Mouse (Mus musculus) kidney, adult 18-20 months (tissue): ENCODE results near the gene Spp2.
A peak's percentile ranks its signal among the peaks of the same experiment; 100 is the strongest.

ENCODE experiments used
- DNase-seq: peaks from one replicate; pipeline ENCODE4 v3.0.0; 2021

Gene Spp2

DNA sequence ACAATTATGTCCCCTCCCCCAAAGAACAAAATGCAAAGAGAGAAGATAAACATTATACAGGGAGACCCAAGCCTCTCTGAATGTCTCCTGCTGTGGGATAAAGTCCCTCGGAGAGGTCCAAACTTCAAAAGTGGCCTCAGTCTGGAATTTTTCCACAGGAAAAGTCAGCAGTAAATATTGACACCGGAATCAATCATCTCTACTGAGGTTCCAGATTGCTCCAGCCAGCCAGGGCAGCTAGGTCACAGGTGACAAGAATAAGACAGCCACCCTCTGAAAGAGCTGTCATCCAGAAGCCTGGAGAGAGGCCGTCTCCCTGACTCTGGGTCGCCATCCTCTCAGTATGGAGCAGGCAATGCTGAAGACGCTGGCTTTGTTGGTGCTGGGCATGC, at the start of gene Spp2:
TSS of gene Spp2 (plus strand) at position 155 of the 392 bp plus-strand sequence.
- DNase-seq, result peak; percentile 45

DNA sequence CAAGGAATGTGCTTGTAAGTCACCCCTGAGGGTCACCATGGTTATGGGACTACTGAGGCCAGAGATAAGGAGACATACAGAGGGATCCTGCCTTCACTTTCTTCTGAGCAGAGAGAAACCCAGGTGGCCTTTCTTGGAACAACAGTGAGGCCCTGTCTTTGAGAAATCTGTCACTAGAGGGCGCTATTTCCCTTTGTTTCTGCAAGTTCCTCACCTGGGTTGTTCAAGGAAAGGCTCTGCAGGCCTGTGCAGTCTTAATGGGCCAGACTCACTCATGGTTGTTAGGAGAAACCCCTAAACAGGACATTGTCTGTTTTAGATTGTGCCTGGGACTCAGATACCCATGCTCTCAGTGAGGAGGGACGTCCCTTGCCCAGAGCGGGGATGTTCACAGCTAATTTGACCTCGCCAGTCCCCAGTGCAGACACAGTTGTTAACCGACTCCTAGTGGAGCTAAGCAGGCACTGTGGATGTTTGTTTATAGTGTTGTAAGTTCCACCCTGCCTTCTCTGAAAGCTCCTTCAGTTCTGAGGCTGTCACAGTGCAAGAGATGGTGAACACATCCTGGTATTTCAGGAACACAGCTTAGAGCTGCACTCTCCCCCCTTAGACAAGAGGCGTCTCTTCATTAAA, 49.2 kb upstream of the Spp2 start:
- DNase-seq, result peak; percentile 47

DNA sequence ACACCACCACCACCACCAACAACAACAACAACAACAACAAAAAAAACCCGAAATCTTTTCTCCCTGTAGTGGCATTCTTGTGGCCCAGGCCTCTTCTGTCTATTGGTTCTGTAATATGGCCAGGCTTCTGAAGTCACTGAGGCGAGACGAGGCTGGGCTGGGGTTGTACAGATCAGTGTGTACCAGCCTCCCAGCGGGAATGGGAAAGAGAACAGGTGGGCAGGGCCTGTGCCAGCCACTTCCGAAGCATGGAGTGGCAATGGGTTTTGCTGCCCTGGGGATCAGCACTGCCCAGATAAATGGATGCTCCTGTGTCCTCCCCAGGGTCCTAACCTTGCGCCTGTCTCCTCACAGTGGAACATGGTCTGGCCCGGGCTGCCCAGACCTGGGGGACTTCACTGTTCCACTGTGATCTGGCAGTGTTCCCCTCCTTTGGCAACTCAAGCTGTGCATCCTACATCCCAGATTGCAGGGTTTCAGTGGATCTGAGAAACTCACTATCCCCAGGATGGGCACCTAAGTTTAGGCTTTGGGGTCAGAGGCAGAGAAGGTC, 48.6 kb upstream of the Spp2 start:
- DNase-seq, result peak; percentile 24

DNA sequence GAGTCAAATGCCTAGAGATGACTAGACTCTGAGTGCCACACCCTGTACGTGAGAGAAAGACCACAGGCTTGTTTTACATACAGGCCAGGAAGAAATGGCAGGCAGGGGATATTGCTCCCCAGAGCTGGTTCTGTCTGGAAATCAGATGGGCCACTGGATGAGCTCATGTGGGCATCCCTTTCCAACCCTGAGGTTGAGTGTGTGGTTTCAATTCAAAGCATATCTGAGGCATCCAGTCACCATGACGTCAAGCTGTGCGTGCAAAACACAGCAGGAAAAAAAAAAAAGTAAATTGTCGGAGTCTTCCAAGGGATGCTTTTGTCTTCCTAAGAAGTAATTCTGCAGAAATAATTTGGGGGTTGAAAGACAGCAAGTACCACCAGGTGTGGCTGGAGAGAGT, 45.7 kb upstream of the Spp2 start:
- no peak for DNase-seq

DNA sequence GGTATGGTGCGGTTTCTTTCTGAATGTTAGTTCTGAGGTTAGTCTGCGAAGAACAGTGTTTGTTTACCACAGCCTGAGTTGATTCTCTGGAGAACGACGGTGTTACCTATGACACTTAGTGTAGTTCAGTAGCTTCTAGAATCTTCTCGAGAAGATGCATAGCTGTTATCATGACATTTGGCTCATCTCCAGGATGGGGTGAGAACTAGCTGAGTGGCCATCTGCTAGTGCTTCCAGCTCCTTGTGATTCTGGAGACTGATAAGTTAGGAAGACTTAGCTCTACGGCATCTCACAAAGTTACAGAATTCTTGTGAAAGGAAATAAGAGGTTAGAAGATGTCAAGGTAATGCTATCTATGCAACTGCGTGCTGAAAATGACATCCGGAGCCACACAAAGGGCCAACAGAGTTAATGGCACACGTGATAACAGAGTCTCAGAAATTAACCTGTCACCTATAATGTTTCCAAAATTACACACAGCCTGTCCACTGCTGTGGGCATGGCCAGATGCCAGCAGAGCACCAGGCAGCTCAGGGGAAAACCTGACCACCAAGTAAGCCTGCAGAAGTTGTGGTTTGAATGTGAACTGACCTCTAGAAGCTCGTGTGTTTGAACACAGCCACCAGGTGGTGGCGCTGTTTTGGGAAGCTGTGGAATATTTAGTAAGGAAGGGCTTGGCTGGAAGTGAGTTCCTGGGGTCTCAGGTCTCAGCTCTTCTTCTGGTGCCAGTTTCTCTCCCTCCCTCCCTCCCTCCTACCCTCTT, 39.7 kb upstream of the Spp2 start:
- no peak for DNase-seq

DNA sequence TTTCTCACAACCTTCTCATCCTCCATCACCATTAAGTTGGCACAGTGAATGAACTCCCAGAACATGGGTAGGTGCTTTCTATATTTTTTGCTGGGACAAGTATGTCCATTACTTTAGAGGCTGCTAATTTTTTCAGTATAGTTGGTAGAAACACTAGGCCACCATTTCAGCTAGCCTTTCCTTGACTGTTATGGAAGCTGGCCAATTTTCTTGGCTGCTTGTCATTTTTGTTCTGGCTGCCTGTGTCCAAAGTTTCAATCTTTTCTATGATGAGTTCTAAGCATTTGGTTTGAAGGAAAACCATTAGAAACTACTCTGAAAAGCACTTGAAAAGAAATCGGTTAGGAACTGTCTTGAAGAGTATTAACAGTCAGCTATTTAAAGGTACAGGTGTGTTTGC, 28.3 kb upstream of the Spp2 start:
- no peak for DNase-seq

DNA sequence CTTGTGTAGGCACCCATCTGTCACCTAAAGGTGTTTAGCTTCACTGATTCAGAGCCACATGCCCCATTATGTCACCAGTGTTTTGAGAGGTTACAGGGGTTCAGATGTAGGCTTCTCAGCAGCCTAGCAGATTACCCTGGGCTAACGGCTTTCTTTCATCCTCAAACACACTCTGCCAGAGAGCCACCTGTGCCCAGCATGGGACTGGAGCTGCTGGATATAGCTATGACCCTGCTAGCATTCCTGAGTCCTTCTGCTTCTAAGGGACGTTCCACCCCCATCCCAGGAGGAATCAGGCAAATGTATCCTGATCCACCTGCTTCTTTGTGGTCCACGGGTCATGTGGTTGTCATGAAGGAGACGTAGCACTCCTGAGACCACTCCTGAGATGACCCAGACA, 15.1 kb upstream of the Spp2 start:
- no peak for DNase-seq

DNA sequence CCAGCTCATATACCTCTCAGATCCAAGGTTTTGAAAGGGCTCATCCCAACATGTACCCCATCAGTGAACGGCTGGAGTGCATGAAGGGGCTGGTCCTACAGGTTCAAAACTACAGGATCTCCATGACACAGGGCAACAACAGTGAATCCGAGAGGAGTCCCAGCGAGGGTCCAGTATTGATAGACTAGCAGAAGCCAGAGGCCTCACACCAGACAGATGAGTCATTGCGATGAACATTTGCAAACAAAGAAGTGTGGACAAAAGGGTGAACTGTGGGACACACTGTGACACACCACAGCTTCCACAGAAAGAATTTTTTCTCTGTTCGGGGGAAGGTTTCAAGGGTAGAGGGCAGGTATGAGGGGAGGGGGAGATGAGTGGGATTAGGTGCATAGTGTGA, 13.4 kb upstream of the Spp2 start:
- no peak for DNase-seq

DNA sequence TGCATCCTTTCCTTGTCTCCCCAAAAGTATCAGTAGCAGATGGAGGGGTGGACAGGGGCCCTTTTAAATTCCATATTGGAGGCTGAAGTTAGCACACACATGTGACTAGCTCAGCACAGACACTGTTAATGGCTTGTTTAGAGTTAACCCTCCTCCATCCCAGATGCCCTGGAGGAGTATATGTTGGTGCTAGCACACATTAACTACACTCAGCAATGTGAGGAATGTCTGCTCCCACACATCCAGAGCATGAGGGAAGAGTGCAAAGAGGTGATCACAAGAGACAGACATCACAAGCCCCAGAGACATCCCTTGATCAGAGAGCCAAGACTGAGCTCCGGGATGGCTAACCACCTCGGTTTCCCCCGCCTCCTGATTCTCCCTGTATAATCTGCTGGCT, 3.4 kb upstream of the Spp2 start:
- no peak for DNase-seq

DNA sequence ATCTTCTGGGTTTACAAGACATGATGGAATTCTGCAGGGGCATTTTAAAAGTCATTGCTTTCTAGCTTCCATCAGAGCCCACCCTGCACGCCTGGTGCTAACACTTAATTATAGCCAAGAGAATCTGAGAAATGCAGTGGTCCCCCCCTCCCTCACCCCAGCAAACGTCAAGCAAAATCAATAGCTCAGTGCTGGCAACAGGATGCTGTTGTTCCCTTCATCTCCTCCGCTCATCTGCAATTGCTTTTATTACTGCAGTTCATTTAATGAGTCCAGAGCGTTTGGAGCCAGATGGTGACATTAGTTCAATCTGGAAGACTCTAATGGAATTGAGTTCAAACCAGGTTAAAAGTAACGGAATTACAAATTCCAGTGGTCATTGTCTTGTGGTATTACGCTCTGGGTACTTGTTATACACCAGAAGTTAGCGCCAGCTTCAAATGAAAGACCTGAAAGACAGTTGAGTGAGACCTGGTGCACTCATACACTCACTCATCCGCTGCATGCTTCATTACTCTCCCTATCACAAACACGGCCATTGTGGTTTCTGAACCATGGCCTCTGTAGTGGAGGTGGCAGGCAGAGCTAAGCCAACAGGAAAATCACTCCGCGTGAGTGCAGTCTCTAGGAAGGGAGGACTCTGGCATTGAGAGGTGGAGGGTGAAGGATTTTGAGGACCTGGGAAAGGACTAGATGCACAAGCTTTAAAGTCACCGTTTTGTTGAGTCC, 519 bp upstream of the Spp2 start:
- DNase-seq, result peak; percentile 56

DNA sequence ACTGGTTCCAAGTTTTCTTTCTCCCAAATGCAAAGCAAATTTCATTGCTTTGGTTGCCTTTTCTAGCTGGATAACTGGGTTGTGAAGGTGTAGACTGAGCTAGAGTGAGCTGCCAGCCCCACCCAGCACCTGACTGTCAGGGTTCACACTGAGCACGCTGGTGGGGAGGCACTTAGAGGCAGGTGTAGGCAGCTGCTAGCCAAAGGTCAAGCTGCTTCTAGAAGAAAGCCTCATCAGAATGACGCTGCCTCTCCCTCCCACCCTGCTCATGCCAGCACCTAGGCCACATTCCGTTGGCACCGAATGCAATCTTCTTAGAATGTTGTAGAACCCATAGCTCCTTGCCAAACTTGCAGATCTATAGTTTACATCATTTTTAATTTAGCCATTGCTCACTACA, 1.6 kb downstream of the Spp2 start:
- peak; percentile 41 for DNase-seq

DNA sequence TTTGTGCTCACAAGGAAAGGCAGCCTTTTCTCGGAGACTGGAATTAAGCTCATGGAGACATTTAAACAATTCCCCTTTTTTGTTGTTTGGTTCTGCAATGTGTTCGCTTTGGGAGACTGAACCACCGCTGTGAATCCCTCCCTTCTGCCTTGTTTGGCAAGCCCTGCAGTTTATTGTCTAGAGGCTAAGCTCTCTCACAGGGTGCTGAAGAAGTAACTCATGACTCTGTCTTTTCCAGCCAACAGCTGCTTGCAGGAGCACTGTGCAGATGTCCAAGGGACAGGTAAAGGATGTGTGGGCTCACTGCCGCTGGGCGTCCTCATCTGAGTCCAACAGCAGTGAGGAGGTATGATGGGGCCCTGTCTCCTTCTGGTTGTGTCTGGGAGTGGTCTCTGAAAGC, 5.3 kb downstream of the Spp2 start:
- no peak for DNase-seq

DNA sequence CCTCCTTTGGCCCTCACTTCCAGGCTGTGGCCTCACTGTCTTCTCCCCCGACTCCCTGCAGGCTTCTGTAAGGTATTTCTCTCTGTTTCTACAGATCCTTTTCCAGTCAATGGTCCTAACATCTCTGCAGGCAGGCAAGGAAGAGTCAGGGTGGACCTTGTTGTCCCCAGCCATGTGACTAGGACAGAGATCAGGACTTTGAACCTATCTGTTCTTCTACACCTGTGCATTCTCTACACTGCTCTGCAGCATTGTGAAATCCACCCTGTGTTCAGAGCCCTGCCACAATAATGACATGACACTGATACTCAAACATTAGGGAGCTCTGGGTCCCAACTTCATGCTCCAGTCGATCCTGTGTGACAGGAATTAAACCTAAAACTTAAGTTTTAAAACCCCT, 12.2 kb downstream of the Spp2 start:
- DNase-seq, result no peak

DNA sequence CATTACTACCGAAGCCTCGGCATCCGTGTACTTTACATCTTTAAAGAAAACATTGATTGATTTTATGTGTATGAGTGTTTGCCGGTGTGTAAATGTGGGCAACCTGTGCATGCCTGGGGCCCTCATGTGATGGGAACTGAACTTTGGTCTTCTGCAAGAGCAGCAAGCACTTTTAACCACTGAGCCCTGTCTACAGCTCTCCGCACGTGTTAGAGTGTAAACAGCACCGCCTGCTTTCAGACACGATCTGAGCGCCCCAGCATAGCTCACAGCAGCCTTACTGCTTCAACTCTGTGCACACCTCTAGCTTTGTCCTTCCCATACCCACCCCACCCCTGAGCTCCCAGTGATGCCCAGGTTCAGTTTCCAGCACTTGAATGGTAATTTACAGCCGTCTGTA, 15.3 kb downstream of the Spp2 start:
- DNase-seq, result no peak

DNA sequence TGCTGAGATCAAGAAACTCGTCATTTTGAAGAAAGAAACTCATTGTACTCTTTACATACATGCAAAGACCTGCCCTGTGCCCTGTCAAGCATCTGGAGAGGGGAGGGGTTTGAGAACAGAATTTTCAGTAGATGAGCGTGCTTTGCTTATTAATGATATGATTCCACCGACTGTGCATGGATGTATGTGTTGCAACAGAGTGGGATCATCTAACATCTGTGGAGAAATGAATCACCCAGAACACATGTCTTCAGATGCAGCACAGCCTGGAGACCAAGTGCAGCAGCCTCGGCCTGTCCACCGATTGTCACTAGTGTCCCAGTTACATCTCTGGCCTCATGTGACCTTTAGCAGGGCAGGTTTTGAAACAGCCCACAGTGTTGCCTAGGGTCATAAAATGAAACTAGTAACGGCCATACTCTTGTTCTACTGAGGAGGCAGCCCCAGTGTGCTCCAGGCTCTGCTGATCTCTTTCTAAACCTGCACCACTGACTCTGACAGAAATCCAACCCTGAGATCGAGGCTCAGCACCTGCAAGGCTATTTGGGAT, 16.2 kb downstream of the Spp2 start:
- DNase-seq, result no peak

DNA sequence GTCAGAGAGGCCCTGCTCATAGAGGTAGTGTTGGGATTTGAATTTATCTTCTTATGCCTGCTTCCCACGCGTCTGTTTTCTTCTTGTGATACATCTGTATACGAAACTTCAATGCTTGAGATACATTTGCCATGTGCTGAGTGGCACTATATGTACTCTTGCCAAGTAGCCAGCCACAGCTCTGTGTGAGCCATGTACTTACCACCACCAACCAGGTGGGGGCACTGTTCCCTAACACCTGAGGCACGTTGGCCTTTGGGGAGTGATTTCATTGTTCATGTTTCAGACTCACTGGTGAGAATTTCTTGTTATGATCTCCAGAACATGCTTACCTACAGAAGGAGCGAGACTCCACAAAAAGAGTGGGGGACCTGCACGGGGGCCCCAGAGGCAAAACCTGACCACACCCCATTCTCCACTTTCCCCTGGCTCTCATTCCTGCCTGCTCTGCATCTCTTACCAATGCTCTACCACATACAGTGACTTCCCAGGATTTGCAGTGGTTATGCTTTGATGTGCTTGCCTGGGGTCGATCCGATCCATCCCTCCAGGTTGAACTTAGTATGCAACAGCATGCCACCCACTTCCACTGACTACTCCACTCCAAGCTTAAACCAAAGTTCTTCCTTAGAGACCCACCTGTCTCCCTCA, 18.0 kb downstream of the Spp2 start:
- DNase-seq, result peak; percentile 76

DNA sequence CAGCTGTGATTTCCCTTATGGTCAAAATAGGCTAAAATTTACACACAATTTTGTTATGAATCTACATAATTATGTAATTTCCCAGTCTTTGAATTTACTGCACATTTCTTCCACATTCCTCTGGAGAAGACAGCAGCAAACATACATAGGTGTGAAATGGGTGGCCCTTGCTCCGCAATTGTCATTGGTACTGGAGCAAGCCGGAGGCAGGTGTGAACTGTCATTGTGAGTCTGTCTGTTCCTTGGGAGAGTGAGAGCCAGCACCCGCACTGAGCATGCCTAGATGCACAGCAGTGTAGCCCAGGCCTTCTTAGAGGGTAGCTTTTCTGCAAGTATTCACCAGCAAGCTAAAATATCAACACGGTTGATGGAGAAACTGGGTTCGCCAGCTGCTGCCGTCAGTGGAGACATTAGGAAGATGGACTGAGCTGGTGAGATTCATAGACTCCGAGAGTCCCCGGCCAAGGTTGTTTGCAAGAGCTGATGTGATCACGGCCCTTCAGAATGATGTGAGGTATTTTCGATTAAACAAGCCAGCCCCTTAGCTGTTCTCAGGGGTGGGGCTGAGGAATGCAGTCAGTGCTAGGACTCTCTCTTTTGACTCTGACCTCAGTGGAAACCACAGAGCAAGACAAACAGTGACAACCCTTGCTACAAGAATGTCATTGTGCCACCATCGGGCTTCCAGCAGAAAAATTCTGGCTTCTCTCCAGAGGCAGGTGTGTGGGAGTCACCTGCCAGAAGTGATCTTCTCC, 21.4 kb downstream of the Spp2 start:
- DNase-seq, result no peak

DNA sequence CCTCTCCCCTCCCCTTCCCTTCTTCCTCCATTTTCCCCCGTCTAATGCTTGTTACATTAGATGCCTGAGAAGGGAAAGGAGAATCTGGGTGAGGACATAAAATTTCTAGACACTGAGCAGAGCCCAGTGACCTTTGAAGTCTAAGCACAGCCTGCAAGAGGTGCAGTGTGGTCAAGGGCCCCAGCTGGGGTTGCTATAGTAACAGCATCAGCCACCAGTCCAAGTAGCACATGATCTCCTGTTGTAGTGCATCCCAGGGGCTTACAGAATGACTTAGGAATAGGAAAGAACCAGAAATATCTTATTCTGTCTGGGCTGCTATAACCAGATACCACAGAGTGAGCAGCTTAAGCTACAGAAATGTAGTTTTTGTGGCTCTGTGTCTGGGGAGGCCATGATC, 22.7 kb downstream of the Spp2 start:
- no peak for DNase-seq

DNA sequence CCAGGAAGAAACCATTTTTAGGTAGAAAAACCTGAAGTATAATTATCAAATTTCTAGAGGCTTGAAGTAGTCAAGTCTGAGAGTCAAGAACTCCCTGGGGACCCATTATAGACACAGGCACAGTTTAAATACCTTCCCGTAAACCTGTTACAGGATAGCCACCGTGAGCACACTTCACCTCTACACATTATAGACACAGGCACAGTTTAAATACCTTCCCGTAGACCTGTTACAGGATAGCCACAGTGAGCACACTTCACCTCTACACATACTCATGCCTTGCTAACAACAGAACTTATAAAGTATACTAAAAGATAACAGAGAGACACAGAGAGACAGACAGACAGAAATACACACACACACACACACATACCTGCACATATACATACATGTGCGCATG, 24.5 kb downstream of the Spp2 start:
- no peak for DNase-seq

DNA sequence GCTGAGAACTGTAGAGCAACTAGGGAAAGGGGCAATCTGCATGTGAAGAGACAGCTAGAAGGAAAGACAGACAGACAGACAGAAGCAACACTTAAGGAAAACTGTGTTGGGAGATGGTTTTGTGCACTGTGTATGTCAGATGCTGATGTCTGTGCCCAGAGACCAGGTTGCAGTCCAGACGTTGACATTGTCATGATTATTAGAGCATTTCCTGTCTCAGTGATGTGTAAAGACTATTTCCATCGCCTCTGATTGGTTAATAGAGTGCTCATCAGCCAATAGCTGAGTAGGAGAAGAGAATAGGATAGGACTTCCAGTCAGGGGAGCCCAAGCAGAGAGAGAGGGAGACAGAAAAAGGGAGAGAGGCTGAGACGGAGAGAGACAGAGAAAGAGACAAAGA, 25.8 kb downstream of the Spp2 start:
- no peak for DNase-seq

DNA sequence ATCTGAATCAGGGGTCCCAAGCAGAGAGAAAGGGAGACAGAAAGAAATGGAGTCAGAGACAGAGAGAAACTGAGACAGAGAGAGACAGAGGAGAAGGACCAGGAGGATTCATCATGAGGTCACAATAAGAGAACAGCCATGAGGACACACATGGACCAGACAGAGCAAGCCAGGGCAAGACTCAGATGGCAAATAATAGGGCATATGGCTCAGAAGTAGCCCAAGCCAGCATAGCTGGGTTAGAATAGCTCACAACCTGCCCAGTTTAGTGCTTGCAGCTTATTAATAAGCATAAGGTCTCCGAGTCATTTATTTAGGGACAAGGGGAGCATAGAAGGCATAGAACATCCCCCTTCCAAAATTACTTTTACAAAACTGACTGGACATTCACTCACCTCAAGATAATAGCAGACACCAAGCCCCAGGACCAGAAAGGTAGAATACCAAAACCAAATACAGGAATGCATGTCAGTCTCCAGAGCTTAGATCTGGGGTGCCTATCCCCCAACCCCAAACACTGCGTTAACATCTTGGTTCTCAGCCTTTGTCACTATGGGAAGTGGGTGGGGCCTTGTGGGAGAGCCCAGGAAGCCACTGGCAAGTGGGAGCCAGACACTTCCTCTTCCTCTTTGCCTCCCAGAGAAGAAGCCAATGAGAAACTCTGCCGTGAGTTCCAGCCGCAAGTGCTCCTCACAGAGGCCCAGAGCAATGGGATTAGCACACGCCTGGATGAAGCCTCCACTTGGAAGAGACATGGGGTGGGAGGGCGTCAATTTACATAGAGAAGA, 26.5 kb downstream of the Spp2 start:
- no peak for DNase-seq
